Mouse (Mus musculus): ENCODE measurements around the gene Sez6l. TPM values are rescaled to one million over a fixed set of nuclear protein-coding genes. Genes with fewer than 3 reads are reported as not detected.
A peak's percentile ranks its signal among the peaks of the same experiment; 100 is the strongest.
"Not testable (repeated sequence)": the region's sequence is repeated elsewhere in the genome, so short reads cannot be mapped to it uniquely, and the experiment has no call there.

Sez6l gene
- polyA plus RNA-seq, 1 experiment: 0.17 TPM

GRCm38 (mm10) chr5:112431120-112431775 lies 145.7 kb downstream of the Sez6l start:
- H3K36me3 ChIP-seq (ENCODE audit: control insufficient read depth, insufficient read depth, low read length): no peaks in the 10 kb centered on the region
- 13% methylated on average over 14 of the region's 14 CpGs for WGBS
- no peaks in the 10 kb centered on the region for H3K27me3 ChIP-seq (replicated peaks; ENCODE audit: control insufficient read depth, insufficient read depth, low read length)
- no peak overlapping the region for H3K27ac ChIP-seq (ENCODE audit: insufficient read depth, low read depth, low read length)
- TF ChIP-seq CTCF (conservative IDR thresholded peaks at IDR 0.05; ENCODE audit: insufficient read depth, insufficient read length, low read depth, low read length) (no peak), POLR2A (IDR thresholded peaks at IDR 0.05; ENCODE audit: low read depth, low read length) (no peak)
- peak overlapping the region; percentile 29; the same call in 1 of the 2 replicates for H3K4me3 ChIP-seq (ENCODE audit: insufficient read depth, low read depth, low read length)
- H3K4me1 ChIP-seq (ENCODE audit: control insufficient read depth, insufficient read depth, low read length): no peaks in the 10 kb centered on the region
- no peak for DNase-seq

GRCm38 (mm10) chr5:112428944-112429343 lies 148.0 kb downstream of the Sez6l start:
- no peak for TF ChIP-seq POLR2A (IDR thresholded peaks at IDR 0.05; ENCODE audit: low read depth, low read length)
- TF ChIP-seq CTCF (conservative IDR thresholded peaks at IDR 0.05; ENCODE audit: insufficient read depth, insufficient read length, low read depth, low read length): peak; percentile 62
- WGBS: 12% methylated on average over 19 of the region's 19 CpGs
- Histone ChIP-seq H3K4me1 (ENCODE audit: control insufficient read depth, insufficient read depth, low read length) (no peaks in the 10 kb centered on the region), H3K27me3 (replicated peaks; ENCODE audit: control insufficient read depth, insufficient read depth, low read length) (no peaks in the 10 kb centered on the region), H3K4me3 (ENCODE audit: insufficient read depth, low read depth, low read length) (no peak overlapping the region), H3K27ac (ENCODE audit: insufficient read depth, low read depth, low read length) (no peak overlapping the region), H3K36me3 (ENCODE audit: control insufficient read depth, insufficient read depth, low read length) (no peaks in the 10 kb centered on the region)
- peak; percentile 38 for DNase-seq

- DNase-seq: peak; percentile 41
- H3K4me3 ChIP-seq (ENCODE audit: insufficient read depth, low read depth, low read length): no peak overlapping the region
- H3K27me3 ChIP-seq (replicated peaks; ENCODE audit: control insufficient read depth, insufficient read depth, low read length): no peaks in the 10 kb centered on the region
- no peaks in the 10 kb centered on the region for H3K4me1 ChIP-seq (ENCODE audit: control insufficient read depth, insufficient read depth, low read length)
- no peaks in the 10 kb centered on the region for H3K36me3 ChIP-seq (ENCODE audit: control insufficient read depth, insufficient read depth, low read length)
- H3K27ac ChIP-seq (ENCODE audit: insufficient read depth, low read depth, low read length): no peak overlapping the region
- no peak for TF ChIP-seq POLR2A (IDR thresholded peaks at IDR 0.05; ENCODE audit: low read depth, low read length)
- peak; percentile 68 for TF ChIP-seq CTCF (conservative IDR thresholded peaks at IDR 0.05; ENCODE audit: insufficient read depth, insufficient read length, low read depth, low read length)
- 43% methylated on average over 2 of the region's 2 CpGs for WGBS
These were observed 149.7 kb downstream of the Sez6l start for GRCm38 (mm10) chr5:112427283-112427682.

GRCm38 (mm10) chr5:112426635-112427034 lies 150.3 kb downstream of the Sez6l start:
- H3K4me3 ChIP-seq (ENCODE audit: insufficient read depth, low read depth, low read length): no peak overlapping the region
- H3K27me3 ChIP-seq (replicated peaks; ENCODE audit: control insufficient read depth, insufficient read depth, low read length): no peaks in the 10 kb centered on the region
- H3K27ac ChIP-seq (ENCODE audit: insufficient read depth, low read depth, low read length): no peak overlapping the region
- no peak for TF ChIP-seq CTCF (conservative IDR thresholded peaks at IDR 0.05; ENCODE audit: insufficient read depth, insufficient read length, low read depth, low read length)
- TF ChIP-seq POLR2A (IDR thresholded peaks at IDR 0.05; ENCODE audit: low read depth, low read length): no peak
- no peaks in the 10 kb centered on the region for H3K36me3 ChIP-seq (ENCODE audit: control insufficient read depth, insufficient read depth, low read length)
- H3K4me1 ChIP-seq (ENCODE audit: control insufficient read depth, insufficient read depth, low read length): no peaks in the 10 kb centered on the region
- DNase-seq: no peak
- WGBS: 77% methylated on average over 7 of the region's 7 CpGs

GRCm38 (mm10) chr5:112419535-112419934 lies 157.4 kb downstream of the Sez6l start:
- Histone ChIP-seq H3K4me3 (ENCODE audit: insufficient read depth, low read depth, low read length) (no peak overlapping the region), H3K36me3 (ENCODE audit: control insufficient read depth, insufficient read depth, low read length) (no peaks in the 10 kb centered on the region), H3K27me3 (replicated peaks; ENCODE audit: control insufficient read depth, insufficient read depth, low read length) (no peaks in the 10 kb centered on the region), H3K27ac (ENCODE audit: insufficient read depth, low read depth, low read length) (no peak overlapping the region), H3K4me1 (ENCODE audit: control insufficient read depth, insufficient read depth, low read length) (no peaks in the 10 kb centered on the region)
- no peak for DNase-seq
- no peak for TF ChIP-seq CTCF (conservative IDR thresholded peaks at IDR 0.05; ENCODE audit: insufficient read depth, insufficient read length, low read depth, low read length)
- no peak for TF ChIP-seq POLR2A (IDR thresholded peaks at IDR 0.05; ENCODE audit: low read depth, low read length)
- 34% methylated on average over 12 of the region's 12 CpGs for WGBS

- Histone ChIP-seq H3K27me3 (replicated peaks; ENCODE audit: control insufficient read depth, insufficient read depth, low read length) (no peaks in the 10 kb centered on the region), H3K36me3 (ENCODE audit: control insufficient read depth, insufficient read depth, low read length) (no peaks in the 10 kb centered on the region), H3K4me1 (ENCODE audit: control insufficient read depth, insufficient read depth, low read length) (no peaks in the 10 kb centered on the region), H3K4me3 (ENCODE audit: insufficient read depth, low read depth, low read length) (no peak overlapping the region), H3K27ac (ENCODE audit: insufficient read depth, low read depth, low read length) (no peak overlapping the region)
- no peak for TF ChIP-seq POLR2A (IDR thresholded peaks at IDR 0.05; ENCODE audit: low read depth, low read length)
- DNase-seq: no peak
- WGBS: 68% methylated on average over 4 of the region's 4 CpGs
These were observed 159.0 kb downstream of the Sez6l start for GRCm38 (mm10) chr5:112418023-112418422.

- Histone ChIP-seq H3K4me3 (ENCODE audit: insufficient read depth, low read depth, low read length) (no peak overlapping the region), H3K27me3 (replicated peaks; ENCODE audit: control insufficient read depth, insufficient read depth, low read length) (no peaks in the 10 kb centered on the region), H3K36me3 (ENCODE audit: control insufficient read depth, insufficient read depth, low read length) (no peaks in the 10 kb centered on the region), H3K4me1 (ENCODE audit: control insufficient read depth, insufficient read depth, low read length) (no peaks in the 10 kb centered on the region), H3K27ac (ENCODE audit: insufficient read depth, low read depth, low read length) (no peak overlapping the region)
- DNase-seq: no peak
- WGBS: 52% methylated on average over 5 of the region's 5 CpGs
- TF ChIP-seq POLR2A (IDR thresholded peaks at IDR 0.05; ENCODE audit: low read depth, low read length) (no peak), CTCF (conservative IDR thresholded peaks at IDR 0.05; ENCODE audit: insufficient read depth, insufficient read length, low read depth, low read length) (no peak)
These were observed 160.3 kb downstream of the Sez6l start for GRCm38 (mm10) chr5:112416673-112417072.

- not testable (repeated sequence) for H3K27ac ChIP-seq (ENCODE audit: insufficient read depth, low read depth, low read length); H3K27me3 ChIP-seq (replicated peaks; ENCODE audit: control insufficient read depth, insufficient read depth, low read length); H3K4me1 ChIP-seq (ENCODE audit: control insufficient read depth, insufficient read depth, low read length); H3K36me3 ChIP-seq (ENCODE audit: control insufficient read depth, insufficient read depth, low read length); H3K4me3 ChIP-seq (ENCODE audit: insufficient read depth, low read depth, low read length); DNase-seq
- 79% methylated on average over 4 of the region's 4 CpGs for WGBS
These were observed 164.2 kb downstream of the Sez6l start for GRCm38 (mm10) chr5:112412781-112413180.

Measured in kidney, adult 2 months (tissue).